Mouse (Mus musculus): Measurements from ENCODE around the gene Akr1c13.

Akr1c13 gene

DNA sequence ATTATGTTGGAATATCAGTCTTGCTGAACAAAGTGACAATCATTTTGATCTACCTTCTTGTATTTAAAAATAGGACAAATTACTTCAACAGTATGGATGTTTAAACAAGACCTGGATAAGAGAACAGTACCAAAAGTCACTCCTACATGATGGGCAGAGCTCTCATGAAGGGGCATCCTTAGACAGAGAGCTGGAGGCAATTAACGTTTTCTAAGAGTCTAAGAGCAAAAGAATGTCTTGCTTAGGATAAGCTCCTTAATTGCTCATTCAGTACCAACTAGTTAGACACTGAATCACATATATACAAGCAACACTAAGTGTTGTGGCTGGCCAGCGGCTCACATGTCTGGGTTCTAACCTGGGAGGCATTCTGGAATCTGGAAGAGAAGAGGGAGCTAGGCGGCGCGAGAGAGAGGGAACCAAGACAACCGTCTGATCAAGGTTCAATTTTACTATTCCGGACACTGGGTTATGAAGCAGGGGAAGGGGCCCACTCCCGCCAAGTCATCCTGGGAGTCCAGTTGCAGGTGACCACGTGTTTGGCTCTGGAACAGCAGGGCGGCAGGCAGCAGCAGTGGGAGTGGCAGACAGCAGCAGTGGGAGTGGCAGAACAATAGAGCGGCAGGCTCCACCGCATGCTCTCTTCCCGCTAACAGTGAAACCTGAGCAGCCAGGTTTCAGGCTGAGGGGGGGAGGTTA lies 54.1 kb downstream of the Akr1c13 start:
- no peak for DNase-seq (ENCODE audit: low read depth, low spot score)

DNA sequence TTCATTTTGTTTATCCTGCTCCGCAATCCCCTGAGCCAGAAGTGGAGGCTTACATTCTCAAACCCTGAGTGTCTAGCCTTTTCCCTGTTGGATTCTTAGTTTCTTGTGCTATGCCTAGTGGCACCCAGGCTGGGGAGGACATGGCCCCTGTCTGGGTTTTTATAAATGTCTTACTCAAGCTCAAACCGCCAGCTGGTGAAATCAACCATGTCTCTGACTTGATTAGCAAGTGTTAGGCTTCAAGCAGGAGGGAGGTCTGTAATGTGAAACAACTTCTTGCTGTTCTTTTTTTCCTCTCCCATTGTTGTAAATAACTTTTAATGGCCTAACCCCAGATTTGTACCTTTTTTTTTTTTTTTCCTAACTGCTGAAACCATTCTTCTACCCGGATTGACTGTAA lies 58.4 kb downstream of the Akr1c13 start:
- DNase-seq (ENCODE audit: low read depth, low spot score) = no peak

All from retina, postnatal 7 days (tissue).